In the genomic region with DNA sequence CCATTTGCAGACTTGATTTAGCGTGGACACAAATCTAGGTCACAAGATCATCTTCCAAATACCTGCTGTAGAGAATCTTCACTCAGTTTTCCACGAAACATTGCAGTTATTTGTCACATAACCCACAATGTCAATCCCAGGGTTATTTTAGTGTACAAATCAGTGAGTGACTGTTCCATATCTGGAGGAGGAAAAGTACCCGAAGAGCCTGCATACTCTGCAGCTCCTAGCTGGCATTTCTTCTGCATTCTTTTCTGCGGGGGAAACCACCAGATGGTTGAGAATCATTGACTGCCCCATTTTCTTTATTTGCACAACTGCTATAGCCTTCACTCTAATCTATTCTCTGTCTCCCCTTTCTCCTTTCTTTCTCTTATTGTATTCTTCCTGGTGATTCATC, we compare ENCODE assay signal across 18 mouse cellular contexts.
"Had no signal": no experiment of that assay in that cellular context is flagged by ENCODE, and none has a peak within 500 bp of the region (broad histone marks: within the 10 kb centered on the region; RNA-seq: fewer than 3 reads in every experiment).

No protein-coding gene starts in this region.

- H3K36me3 ChIP-seq: lung, embryonic 15.5 days; midbrain, embryonic 13.5 days; midbrain, embryonic 15.5 days; neural tube, embryonic 12.5 days; stomach, embryonic 15.5 days had no signal

- H3K27ac ChIP-seq: lung, embryonic 15.5 days; macrophage; midbrain, embryonic 13.5 days; midbrain, embryonic 15.5 days; neural tube, embryonic 12.5 days; stomach, embryonic 15.5 days; stomach, postnatal 0 days had no signal

- H3K9me3 ChIP-seq: lung, embryonic 15.5 days; midbrain, embryonic 13.5 days; midbrain, embryonic 15.5 days; neural tube, embryonic 12.5 days; stomach, embryonic 15.5 days had no signal

- DNase-seq: liver, postnatal 0 days; lung, adult 2 months; lung, postnatal 14 days; lung, postnatal 36 days; right cerebral cortex, postnatal 14 days; thymus, adult 18-20 months; thymus, postnatal 14 days; thymus, postnatal 36 days had no signal

- H3K4me3 ChIP-seq: lung, embryonic 15.5 days; megakaryocyte, embryonic 14.5 days; midbrain, embryonic 13.5 days; midbrain, embryonic 15.5 days; neural tube, embryonic 12.5 days; stomach, embryonic 15.5 days had no signal

- H3K27me3 ChIP-seq: lung, embryonic 15.5 days; megakaryocyte, embryonic 14.5 days; midbrain, embryonic 13.5 days; midbrain, embryonic 15.5 days; neural tube, embryonic 12.5 days; stomach, embryonic 15.5 days had no signal

- H3K4me2 ChIP-seq: lung, embryonic 15.5 days; midbrain, embryonic 11.5 days; midbrain, embryonic 13.5 days; midbrain, embryonic 15.5 days; neural tube, embryonic 12.5 days; stomach, embryonic 15.5 days had no signal

- ATAC-seq: liver, postnatal 0 days; lung, postnatal 0 days; midbrain, embryonic 13.5 days; midbrain, embryonic 15.5 days had no signal

- H3K9ac ChIP-seq: liver, postnatal 0 days; lung, embryonic 15.5 days; midbrain, embryonic 13.5 days; midbrain, embryonic 15.5 days; neural tube, embryonic 12.5 days; stomach, embryonic 15.5 days had no signal

- H3K4me1 ChIP-seq: lung, embryonic 15.5 days; megakaryocyte, embryonic 14.5 days; midbrain, embryonic 13.5 days; midbrain, embryonic 15.5 days; neural tube, embryonic 12.5 days; stomach, embryonic 15.5 days had no signal
